Mouse (Mus musculus) midbrain, embryonic 14.5 days (tissue): Measurements from ENCODE around the gene Ogg1. TPM values are rescaled to one million over a fixed set of nuclear protein-coding genes. Genes with fewer than 3 reads are reported as not detected.
"Not testable (repeated sequence)": the region's sequence is repeated elsewhere in the genome, so short reads cannot be mapped to it uniquely, and the experiment has no call there.

Experiments used
- ATAC-seq: fragments of 200-750 bp; cut with Nextera tagmentation; 2 replicates; pipeline ENCODE4 v1.8.0; 2017; ENCODE audit warnings: moderate number of reproducible peaks, moderate library complexity; ENCODE audit not compliant: low FRiP score, low TSS enrichment
- DNase-seq: peaks from one replicate; pipeline ENCODE4 v3.0.0-alpha.2; 2015
- H3K27ac ChIP-seq: fragments of 300-500 bp; sonication (generic); replicated peaks from 2 replicates; pipeline ENCODE4 v1.5.1; 2014; ENCODE audit warnings: mild to moderate bottlenecking, low read depth, low read length, moderate library complexity
- H3K27me3 ChIP-seq: fragments of 300-500 bp; sonication (generic); 2 replicates; pipeline ENCODE4 v1.6.1; 2014; ENCODE audit warnings: low read length, control low read depth, mixed read lengths; ENCODE audit not compliant: control insufficient read depth, insufficient read depth
- H3K36me3 ChIP-seq: fragments of 300-500 bp; sonication (generic); 2 replicates; pipeline ENCODE4 v1.6.1; 2014; ENCODE audit warnings: low read length, control low read depth; ENCODE audit not compliant: control insufficient read depth, insufficient read depth
- H3K4me1 ChIP-seq: fragments of 300-500 bp; sonication (generic); 2 replicates; pipeline ENCODE4 v1.6.1; 2014; ENCODE audit warnings: mild to moderate bottlenecking, antibody characterized with exemption, low read length, control low read depth; ENCODE audit not compliant: control insufficient read depth, insufficient read depth
- H3K4me2 ChIP-seq: fragments of 300-500 bp; sonication (generic); 2 replicates; pipeline ENCODE4 v1.6.1; 2014; ENCODE audit warnings: mild to moderate bottlenecking, low read length, moderate library complexity
- H3K4me3 ChIP-seq: fragments of 300-500 bp; sonication (generic); replicated peaks from 2 replicates; pipeline ENCODE4 v1.5.1; 2014; ENCODE audit warnings: low read depth, low read length
- H3K9ac ChIP-seq: fragments of 300-500 bp; sonication (generic); replicated peaks from 2 replicates; pipeline ENCODE4 v1.6.1; 2014; ENCODE audit warnings: mild to moderate bottlenecking, low read length, moderate library complexity
- H3K9me3 ChIP-seq: fragments of 300-500 bp; sonication (generic); 2 replicates; pipeline ENCODE4 v1.6.1; 2016; ENCODE audit warnings: low read length, control low read depth, mixed read lengths; ENCODE audit not compliant: control insufficient read depth
- WGBS: fragments of 180-500 bp; shearing (Covaris S2); extraction: QIAGEN DNeasy Blood & Tissue Kit; methylation state at CpG from one replicate; pipeline ENCODE4 v1.1.7; 2014; 5-methylcytosine and 5-hydroxymethylcytosine counted together
- polyA plus RNA-seq: library from polyadenylated mRNA; unstranded; fragments of >200 nt; fragmentation: Nextera tagmentation; extraction: Ambion mirVana; gene quantifications from 2 replicates; pipeline ENCODE4 v1.2.1, GENCODE M21; 2014

Ogg1 gene
- polyA plus RNA-seq, 1 experiment from 2014 or later: 9.8 TPM

DNA sequence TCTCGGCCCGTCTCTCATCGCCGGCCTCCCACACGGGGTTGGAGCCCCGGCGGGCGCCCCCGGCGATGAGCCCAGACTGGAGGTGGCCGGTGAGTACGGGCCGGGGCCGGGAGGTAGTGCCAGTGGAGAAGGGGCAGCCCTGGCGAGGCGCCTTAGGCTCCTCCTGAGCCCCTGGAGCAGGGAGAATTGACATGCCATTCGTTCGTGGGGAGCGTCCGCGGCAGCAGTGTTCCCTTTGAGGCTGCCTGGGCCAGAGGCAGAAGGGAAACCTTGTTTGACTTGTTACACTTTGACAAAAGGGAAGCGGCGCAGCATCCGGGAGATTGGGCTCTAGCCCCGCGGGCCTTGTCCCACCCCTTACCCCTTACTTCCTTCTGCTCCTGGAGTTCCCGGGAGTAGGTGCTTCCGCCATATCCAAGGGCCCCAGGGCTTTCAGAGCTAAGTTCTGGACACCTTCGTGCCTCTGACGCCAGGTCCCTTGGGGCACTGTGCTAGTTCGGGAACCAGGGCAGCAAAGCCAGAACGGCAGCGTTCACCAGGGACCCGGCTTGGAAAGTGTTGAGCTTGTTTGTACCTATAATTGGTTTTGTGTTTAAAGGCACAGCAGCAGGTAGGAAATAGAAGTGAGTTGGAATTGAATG lies 19.2 kb upstream of the Ogg1 start:
- H3K27ac ChIP-seq: peak overlapping the region; percentile 98
- no peaks in the 10 kb centered on the region for H3K9me3 ChIP-seq
- under 1% methylated on average over 34 of the region's 34 CpGs for WGBS
- DNase-seq (peak; percentile 31), ATAC-seq (no peak)
- H3K4me3 ChIP-seq: peak overlapping the region; percentile 96
- peaks cover 11% of the 10 kb centered on the region for H3K4me1 ChIP-seq
- peak overlapping the region; percentile 92 for H3K9ac ChIP-seq
- peak overlapping the region; percentile 98 for H3K4me2 ChIP-seq
- H3K36me3 ChIP-seq: peaks cover 21% of the 10 kb centered on the region
- H3K27me3 ChIP-seq: no peaks in the 10 kb centered on the region

DNA sequence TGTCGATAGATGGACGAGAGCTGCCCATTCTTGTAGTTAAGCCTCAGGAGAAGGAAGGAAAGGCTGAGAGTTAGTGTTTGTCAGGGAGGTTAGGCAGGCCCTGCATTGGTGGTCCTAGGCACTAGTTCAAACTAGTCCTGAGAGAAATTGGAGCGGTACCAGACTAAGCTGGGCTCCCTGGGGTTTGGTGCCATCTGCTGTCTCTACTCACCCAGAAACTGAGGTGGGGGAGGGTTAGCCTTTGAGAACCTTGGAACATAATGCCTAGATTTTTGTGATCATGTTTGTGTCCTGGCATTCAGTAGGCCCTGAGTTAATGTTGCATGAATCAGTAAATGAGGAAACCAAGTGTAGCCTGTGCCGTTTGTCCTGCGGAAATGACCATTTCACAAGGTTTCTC lies 18.6 kb upstream of the Ogg1 start:
- peak; percentile 45 for DNase-seq
- Histone ChIP-seq H3K4me3 (peak overlapping the region; percentile 96), H3K27ac (no peak overlapping the region), H3K9ac (peak overlapping the region; percentile 92), H3K4me1 (peaks cover 11% of the 10 kb centered on the region), H3K9me3 (no peaks in the 10 kb centered on the region), H3K4me2 (peak overlapping the region; percentile 98), H3K27me3 (no peaks in the 10 kb centered on the region), H3K36me3 (peaks cover 27% of the 10 kb centered on the region)
- 33% methylated on average over 5 of the region's 5 CpGs for WGBS
- ATAC-seq: no peak

DNA sequence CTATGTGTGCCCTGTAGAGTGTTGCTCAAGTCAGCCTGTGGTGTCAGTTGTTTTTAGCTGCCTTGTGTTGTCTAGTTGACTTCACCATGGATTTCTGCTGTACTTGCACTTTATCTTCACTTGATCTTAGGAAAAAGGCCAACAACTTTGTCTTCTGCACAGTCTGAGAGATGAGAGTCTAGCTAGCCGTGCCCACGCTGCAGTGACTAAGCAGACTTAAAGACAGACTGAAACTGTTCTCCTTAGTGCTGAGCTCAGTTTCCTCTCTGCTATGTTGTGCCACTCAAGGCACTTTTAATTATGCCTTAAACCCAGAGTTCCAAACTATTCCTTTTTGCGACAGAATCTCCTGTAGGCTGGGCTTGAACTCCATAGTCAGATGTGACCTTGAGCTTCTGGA lies 10.8 kb upstream of the Ogg1 start:
- Histone ChIP-seq H3K27ac (no peak overlapping the region), H3K4me3 (no peak overlapping the region), H3K27me3 (no peaks in the 10 kb centered on the region), H3K9me3 (no peaks in the 10 kb centered on the region), H3K9ac (no peak overlapping the region), H3K4me2 (no peak overlapping the region), H3K36me3 (peaks cover 90% of the 10 kb centered on the region), H3K4me1 (no peaks in the 10 kb centered on the region)
- WGBS: 97% methylated on average over 3 of the region's 3 CpGs
- DNase-seq: no peak
- ATAC-seq: no peak

DNA sequence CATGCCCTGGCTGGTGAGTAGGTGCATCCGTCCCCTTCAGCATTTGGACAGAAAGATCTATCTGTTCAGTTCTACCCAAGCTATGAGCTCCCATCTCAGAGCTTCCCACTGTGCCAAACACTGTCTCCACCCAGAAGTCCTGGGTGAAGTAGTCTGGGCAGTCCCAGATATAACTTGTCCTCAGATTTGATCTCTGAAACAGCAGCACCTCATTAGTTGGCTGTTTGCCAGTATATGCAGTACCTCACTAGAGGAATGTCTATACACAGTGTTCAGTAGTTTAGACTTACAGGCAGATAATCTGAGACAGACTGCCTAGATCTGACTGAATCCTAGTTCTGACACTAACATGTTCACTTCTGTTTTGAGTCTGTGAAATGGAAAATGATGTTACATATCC lies 2.6 kb downstream of the Ogg1 start:
- Histone ChIP-seq H3K9me3 (no peaks in the 10 kb centered on the region), H3K36me3 (peaks cover 33% of the 10 kb centered on the region), H3K27me3 (no peaks in the 10 kb centered on the region), H3K4me1 (peaks cover 13% of the 10 kb centered on the region), H3K27ac (no peak overlapping the region), H3K4me3 (no peak overlapping the region), H3K9ac (no peak overlapping the region), H3K4me2 (no peak overlapping the region)
- no peak for DNase-seq
- ATAC-seq: no peak
- 75% methylated on average over 1 of the region's 1 CpGs for WGBS

DNA sequence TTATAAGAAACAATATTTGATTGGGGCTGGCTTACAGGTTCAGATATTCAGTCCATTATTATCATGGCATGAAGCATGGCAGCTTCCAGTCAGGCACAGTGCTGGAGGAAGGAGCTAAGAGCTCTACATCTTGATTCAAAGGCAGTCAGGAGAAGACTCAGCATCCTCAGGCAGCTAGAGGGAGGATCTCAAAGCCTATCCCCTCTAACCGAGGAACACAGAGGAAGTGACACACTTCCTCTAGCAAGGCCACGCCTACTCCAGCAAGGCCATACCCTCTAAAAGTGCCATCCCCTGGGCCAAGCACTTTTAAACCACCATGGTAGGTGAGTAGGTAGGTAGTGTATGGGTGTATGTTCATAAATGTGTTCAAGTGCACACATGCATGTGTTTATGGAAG lies 3.8 kb downstream of the Ogg1 start:
- DNase-seq: no peak

DNA sequence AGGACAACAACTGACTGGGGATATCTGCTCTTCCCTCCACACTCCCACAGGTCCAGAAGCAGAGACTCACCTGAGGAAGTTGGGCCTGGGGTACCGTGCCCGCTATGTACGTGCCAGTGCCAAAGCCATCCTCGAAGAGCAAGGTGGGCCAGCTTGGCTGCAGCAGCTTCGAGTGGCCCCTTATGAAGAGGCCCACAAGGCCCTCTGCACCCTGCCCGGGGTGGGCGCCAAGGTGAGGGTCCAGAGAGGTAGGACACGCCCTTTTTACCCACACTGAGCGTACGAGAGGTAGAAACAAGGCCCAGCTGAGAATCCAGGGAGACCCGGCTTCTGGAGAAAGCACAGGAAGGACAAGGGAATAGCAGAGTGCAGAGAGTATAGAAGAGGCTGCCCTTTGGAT lies 4.9 kb downstream of the Ogg1 start:
- no peak for ATAC-seq
- no peak overlapping the region for H3K4me2 ChIP-seq
- no peak for DNase-seq
- 92% methylated on average over 11 of the region's 11 CpGs for WGBS
- no peaks in the 10 kb centered on the region for H3K27me3 ChIP-seq
- no peak overlapping the region for H3K9ac ChIP-seq
- H3K27ac ChIP-seq: no peak overlapping the region
- H3K4me3 ChIP-seq: no peak overlapping the region
- peaks cover 44% of the 10 kb centered on the region for H3K36me3 ChIP-seq
- H3K9me3 ChIP-seq: no peaks in the 10 kb centered on the region
- H3K4me1 ChIP-seq: peaks cover 4% of the 10 kb centered on the region; the same call in 1 of the 2 replicates

More for the DNA sequence above, 3.8 kb downstream of the Ogg1 start:
- 66% methylated on average over 2 of the region's 2 CpGs for WGBS
- ATAC-seq: no peak
- Histone ChIP-seq H3K27ac (no peak overlapping the region), H3K9me3 (no peaks in the 10 kb centered on the region), H3K36me3 (peaks cover 34% of the 10 kb centered on the region), H3K9ac (no peak overlapping the region), H3K4me1 (peaks cover 12% of the 10 kb centered on the region), H3K4me3 (no peak overlapping the region), H3K4me2 (no peak overlapping the region), H3K27me3 (no peaks in the 10 kb centered on the region)

DNA sequence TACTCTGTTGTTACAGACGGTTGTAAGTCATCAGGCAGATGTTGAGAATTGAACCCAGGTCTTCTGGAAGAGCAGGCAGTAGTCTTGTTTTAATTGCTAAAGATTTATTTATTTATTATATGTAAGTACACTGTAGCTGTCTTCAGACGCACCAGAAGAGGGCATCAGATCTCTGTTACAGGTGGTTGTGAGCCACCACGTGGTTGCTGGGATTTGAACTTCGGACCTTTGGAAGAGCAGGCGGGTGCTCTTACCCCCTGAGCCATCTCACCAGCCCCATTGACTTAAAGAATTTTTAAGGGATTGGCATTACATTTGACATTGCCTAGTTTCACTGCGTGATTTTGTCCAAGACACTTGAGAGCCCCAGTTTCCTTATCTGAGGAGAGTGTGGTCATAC lies 6.0 kb downstream of the Ogg1 start:
- 76% methylated on average over 6 of the region's 6 CpGs for WGBS
- H3K27me3 ChIP-seq, H3K4me3 ChIP-seq, H3K9ac ChIP-seq, H3K27ac ChIP-seq, H3K4me2 ChIP-seq, H3K4me1 ChIP-seq, DNase-seq, ATAC-seq, H3K9me3 ChIP-seq: not testable (repeated sequence)
- peaks cover 51% of the 10 kb centered on the region for H3K36me3 ChIP-seq

DNA sequence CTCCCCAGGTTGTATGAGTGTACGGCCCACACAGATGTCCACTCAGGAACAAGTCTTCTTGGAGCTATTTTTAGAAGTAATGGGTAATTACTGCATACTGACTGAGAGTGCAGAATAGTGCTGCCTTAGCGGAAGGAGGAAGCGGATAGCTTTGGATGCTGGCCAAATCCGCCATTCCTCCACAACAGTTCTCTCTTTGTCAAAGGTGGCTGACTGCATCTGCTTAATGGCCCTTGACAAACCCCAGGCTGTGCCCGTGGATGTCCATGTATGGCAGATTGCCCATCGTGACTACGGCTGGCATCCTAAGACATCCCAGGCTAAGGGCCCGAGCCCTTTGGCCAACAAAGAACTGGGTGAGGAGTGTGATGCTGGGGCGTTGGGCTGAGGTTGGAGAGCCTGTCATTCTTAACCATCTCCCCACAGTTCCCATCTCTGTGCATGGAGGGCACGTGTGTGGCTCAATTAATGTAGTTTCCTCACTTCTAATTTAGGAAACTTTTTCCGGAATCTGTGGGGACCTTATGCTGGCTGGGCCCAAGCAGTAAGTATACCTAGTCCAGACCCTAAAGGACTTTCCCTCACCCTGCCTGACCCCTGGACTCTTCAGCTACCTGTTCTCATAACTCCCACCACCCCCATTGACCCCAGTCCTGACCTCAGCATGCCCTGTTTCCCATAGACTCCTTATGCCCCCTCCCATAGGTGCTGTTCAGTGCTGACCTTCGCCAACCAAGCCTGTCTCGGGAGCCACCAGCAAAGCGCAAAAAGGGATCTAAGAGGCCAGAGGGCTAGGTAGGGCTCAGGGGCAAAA lies 6.6 kb downstream of the Ogg1 start:
- Histone ChIP-seq H3K4me3 (no peak overlapping the region), H3K27ac (no peak overlapping the region), H3K4me1 (no peaks in the 10 kb centered on the region), H3K4me2 (no peak overlapping the region), H3K27me3 (no peaks in the 10 kb centered on the region), H3K9me3 (no peaks in the 10 kb centered on the region), H3K36me3 (peaks cover 57% of the 10 kb centered on the region), H3K9ac (no peak overlapping the region)
- ATAC-seq (peak; percentile 40; the same call in 1 of the 2 replicates), DNase-seq (peak; percentile 70)
- 73% methylated on average over 14 of the region's 14 CpGs for WGBS

DNA sequence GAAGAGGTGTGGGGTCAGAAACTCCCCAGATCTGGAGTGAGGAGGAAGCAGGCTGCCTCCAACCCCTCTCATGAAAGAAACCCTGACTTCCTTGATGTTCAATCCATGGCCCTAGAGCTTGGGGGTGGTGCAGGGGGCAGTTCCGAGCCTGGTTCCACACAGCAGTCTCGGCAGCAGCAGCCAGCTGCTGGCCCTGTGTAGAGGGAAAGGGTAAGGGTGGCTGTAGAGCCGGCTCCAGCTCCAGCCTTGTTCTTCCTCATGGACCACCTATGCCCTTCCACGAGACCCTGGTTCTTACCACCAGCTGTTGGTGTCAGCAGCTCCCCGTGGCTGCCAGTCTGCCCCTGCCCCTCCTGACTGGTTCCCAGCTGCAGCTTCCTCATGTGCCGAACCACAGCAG lies 7.4 kb downstream of the Ogg1 start:
- Histone ChIP-seq H3K27ac (no peak overlapping the region), H3K4me1 (no peaks in the 10 kb centered on the region), H3K27me3 (no peaks in the 10 kb centered on the region), H3K4me2 (no peak overlapping the region), H3K36me3 (peaks cover 66% of the 10 kb centered on the region), H3K4me3 (no peak overlapping the region), H3K9me3 (no peaks in the 10 kb centered on the region), H3K9ac (no peak overlapping the region)
- DNase-seq: no peak
- no peak for ATAC-seq
- 88% methylated on average over 6 of the region's 6 CpGs for WGBS
